Mouse (Mus musculus) Patski (cell line): Measurements from ENCODE around the gene Daam1. TPM values are rescaled to one million over a fixed set of nuclear protein-coding genes. Genes with fewer than 3 reads are reported as not detected.

Source experiments
- ATAC-seq: fragments of 100-300 bp; one replicate; pipeline ENCODE4 v1.8.0; 2021
- CTCF ChIA-PET: fragments of 350-600 bp; sonication (Branson Sonifier 250); formaldehyde crosslinking; loops from one replicate; lab custom pipeline; 2022; ENCODE audit warnings: inconsistent platforms; lab: Charles Lee
- POLR2A ChIA-PET: fragments of 350-600 bp; sonication (Branson Sonifier 250); formaldehyde crosslinking; loops from one replicate; lab custom pipeline; 2022; ENCODE audit warnings: antibody characterized with exemption, inconsistent platforms; lab: Charles Lee
- DNase-seq: peaks from one replicate; pipeline ENCODE4 v3.0.0-alpha.2; 2011; ENCODE audit warnings: low read depth, low spot score
- H3K27me3 ChIP-seq: fragments of 371-371 bp; one replicate; pipeline ENCODE4 v1.5.1; 2021
- CTCF ChIP-seq: fragments of 100-300 bp; IDR thresholded peaks from one replicate; pipeline ENCODE4 v1.5.1; 2021
- in situ Hi-C: fragments of 300-500 bp; cut with MboI; formaldehyde crosslinking; loops from 3 replicates; pipeline ENCODE4 v1.11.1; 2018; ENCODE audit warnings: low pct_unique_long_range_greater_than_20kb, mixed read lengths
- polyA plus RNA-seq: library from polyadenylated mRNA; unstranded; gene quantifications from one replicate; pipeline ENCODE4 v1.2.3, GENCODE M21; 2021

Daam1 gene
- polyA plus RNA-seq, 1 experiment from 2014 or later = 12.9 TPM

DNA sequence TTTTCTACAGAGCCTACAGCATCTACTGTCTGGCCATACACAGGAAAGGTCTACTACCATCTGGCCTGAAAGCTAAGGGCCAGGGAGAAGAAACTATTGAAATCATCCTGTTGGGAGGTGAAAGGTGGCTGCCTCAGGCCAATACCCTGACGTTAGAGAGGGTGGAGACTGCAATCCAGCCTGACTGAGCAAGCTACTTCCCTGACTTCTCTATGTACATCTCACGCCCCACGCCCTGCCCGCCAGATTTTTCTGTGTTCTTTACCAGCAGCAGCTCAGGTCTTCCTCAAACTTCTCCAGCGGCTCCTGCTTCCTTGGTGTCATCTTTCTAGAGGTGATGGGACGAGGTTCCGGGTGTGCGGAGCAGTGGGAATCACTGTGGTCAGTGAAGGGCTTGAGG lies 58.4 kb downstream of the Daam1 start:
- ChIA-PET CTCF (no interaction called here), POLR2A (no interaction called here)
- ATAC-seq (no peak), DNase-seq (no peak)
- in situ Hi-C loops = loop anchor here (5.0 kb wide), 1 partner anchor 57 kb away; the partner anchor contains the start of gene Daam1
- no peak for TF ChIP-seq CTCF
- H3K27me3 ChIP-seq = no peaks in the 10 kb centered on the region

DNA sequence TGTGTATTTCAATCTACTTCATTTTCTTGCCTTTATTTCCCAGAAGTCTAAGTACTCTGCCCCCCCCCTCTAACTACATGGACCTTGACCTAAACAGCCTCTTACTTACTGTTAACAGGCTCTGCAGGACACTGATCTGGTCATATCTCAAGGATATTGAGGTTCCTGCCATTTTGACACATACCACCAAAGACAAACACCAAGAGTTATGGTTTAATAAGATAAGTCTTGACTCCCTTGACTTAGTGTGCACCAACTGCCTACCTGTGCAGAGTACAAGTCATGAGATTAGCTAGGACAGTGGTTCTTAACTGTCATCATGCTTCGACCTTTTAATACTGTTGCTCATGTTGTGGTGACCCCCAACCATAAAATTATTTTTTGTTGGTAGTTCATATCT lies 59.4 kb downstream of the Daam1 start:
- in situ Hi-C loops = no loop called here
- POLR2A ChIA-PET = no interaction called here
- ATAC-seq = no peak
- CTCF ChIA-PET = no interaction called here
- TF ChIP-seq CTCF = no peak
- no peaks in the 10 kb centered on the region for H3K27me3 ChIP-seq
- DNase-seq = no peak

DNA sequence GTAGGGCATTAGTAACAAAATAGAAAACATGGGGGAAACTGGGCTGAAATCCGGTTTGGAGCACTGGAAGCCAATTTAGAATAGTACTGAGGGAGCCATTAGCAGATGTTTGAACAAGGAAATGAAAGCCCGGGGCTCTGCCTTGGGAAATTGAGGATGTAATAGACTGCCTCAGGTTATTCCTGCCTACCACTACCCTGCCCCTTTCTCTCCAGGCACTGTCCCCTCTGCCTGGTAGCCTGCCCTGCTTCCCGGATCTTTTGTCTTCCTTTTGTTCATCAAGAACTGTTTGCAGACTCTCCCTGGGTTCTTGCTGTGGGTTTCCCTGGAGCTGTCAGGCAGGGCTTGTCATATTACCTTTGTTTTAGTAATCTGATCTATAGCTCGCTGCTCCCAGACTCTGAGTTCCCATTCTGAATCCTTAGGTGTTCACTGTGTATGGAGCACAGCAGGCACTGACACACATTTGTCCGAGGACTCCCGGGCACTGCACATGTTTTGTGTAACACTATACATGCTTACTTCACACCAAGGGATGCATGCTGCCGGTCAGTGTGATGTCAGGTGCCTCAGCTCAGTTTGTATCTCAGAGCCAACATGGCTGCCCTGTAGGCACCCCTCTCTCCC lies 61.0 kb downstream of the Daam1 start:
- CTCF ChIA-PET = no interaction called here
- in situ Hi-C loops = no loop called here
- no peaks in the 10 kb centered on the region for H3K27me3 ChIP-seq
- TF ChIP-seq CTCF = no peak
- POLR2A ChIA-PET = no interaction called here
- no peak for ATAC-seq
- DNase-seq = no peak

DNA sequence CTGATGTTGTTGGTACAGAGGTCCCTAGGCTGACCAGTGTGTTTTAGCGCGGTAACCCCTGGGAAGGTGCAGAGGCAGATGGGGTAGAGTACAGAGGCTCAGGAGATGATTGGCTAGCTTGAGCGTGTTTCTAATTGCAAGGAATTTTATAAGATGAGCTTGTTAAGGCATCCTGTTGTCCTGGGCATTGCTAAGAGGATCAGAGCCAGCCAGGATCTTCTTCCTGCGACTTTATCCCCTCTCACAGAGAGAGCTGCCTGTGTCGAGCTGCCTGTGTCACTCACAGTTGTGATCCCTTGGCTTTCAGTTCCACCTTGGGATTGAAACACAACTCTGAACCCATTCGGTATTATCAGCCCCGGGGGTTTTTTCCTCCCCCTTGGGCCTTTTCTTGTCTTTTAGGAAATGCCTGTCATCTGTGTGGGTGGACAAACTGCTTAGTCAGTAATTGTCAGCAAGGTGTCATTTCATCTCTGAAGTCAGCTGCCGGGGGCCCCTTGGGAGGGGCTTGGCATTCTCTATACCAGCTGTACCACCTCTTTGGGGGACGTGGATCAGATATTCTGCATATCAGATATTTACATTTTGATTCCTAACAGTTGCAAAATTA lies 62.2 kb downstream of the Daam1 start:
- TF ChIP-seq CTCF = no peak
- no peaks in the 10 kb centered on the region for H3K27me3 ChIP-seq
- ATAC-seq = no peak
- no peak for DNase-seq
- in situ Hi-C loops = no loop called here
- ChIA-PET POLR2A (no interaction called here), CTCF (no interaction called here)

DNA sequence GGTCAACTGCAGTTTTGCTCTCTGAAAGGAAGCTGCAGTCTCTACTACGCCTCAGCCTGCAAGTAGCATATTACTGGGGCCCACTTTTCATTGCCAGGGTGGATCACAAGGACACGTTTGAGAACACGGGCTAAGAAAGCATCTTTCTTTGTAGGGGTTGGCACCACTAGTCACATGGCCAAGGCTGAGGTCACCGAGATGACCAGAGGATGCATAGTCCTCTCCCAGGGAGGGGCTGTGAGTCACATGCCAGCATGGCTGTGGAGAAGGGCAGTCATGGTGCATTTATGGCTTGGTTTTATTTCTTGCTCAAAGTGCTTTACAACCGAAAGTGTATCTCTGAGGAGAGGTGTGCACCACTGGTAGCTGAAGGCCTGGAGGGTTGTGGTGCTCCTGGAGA lies 67.4 kb downstream of the Daam1 start:
- H3K27me3 ChIP-seq = no peaks in the 10 kb centered on the region
- CTCF ChIA-PET = interaction anchor here (0.9 kb wide), 1 partner anchor 59 kb away, joined by 3 read pairs; no protein-coding TSS in a partner anchor
- ATAC-seq = no peak
- POLR2A ChIA-PET = no interaction called here
- DNase-seq = no peak
- TF ChIP-seq CTCF = no peak
- in situ Hi-C loops = no loop called here

DNA sequence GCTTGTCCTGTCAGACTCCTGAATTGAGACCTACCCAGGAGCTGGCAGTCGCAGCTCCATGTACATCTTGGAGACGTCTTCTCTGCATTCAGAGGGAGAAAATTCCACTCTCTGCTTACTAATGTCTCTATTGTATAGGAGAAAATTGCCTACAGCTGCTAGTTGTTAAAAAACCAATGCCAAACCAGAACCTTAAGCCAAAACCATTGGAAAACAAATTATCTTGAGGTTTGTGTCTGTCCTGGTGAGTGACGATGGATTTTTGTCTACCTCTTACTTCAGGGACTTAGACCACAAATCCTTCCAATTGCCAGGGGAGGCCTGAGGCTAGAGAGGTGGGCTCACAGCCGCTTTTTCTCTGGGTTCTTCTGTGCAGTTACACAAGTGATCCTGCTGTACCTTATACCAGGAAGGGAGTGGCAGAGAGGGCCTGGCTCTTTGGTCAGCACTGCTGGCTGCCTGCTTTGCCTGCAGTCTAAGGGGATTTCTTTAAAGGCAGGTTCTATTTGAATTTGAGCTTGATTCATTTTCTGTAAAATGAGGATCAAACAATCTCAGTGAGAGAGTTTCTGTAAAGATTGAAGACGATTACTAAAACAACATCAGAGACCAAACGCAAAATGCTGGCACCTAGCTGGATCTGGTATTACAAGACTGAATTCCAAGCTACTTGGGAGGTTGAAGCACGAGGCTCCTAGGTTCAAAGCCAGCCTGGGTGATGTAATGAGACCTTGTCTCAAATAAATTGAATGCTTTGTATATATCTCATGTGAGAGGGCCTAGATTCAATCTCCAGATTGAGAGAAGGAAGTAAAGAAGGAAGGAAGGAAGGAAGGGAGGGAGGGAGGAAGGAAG lies 68.0 kb downstream of the Daam1 start:
- no peak for ATAC-seq
- TF ChIP-seq CTCF = no peak
- in situ Hi-C loops = no loop called here
- DNase-seq = no peak
- ChIA-PET CTCF (interaction anchor here (0.9 kb wide), 1 partner anchor 59 kb away, joined by 3 read pairs; no protein-coding TSS in a partner anchor), POLR2A (interaction anchor here (0.8 kb wide), 1 partner anchor 9 kb away, joined by 3 read pairs; no protein-coding TSS in a partner anchor)
- H3K27me3 ChIP-seq = no peaks in the 10 kb centered on the region

DNA sequence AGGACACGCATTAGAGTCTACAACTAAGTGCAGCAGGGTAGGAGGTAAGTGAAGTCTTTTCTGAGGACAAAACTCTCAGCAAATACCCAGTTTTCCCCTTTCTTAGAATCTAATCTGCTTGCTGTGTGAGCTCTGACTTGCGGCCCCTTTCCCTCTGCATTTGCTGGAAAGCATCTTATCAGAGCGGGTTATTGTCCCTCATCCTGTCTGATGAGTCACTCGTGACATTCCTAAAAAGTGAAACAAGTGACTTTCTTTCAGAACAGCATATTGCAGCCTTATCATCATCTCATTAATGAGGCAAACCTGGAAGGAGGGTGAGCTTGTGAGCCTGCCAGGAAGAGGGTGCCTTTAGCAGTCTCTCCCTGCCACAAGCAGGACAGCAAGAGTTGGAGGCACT lies 68.7 kb downstream of the Daam1 start:
- ATAC-seq (no peak), DNase-seq (no peak)
- in situ Hi-C loops = no loop called here
- POLR2A ChIA-PET = no interaction called here
- TF ChIP-seq CTCF = no peak
- H3K27me3 ChIP-seq = no peaks in the 10 kb centered on the region
- CTCF ChIA-PET = no interaction called here

DNA sequence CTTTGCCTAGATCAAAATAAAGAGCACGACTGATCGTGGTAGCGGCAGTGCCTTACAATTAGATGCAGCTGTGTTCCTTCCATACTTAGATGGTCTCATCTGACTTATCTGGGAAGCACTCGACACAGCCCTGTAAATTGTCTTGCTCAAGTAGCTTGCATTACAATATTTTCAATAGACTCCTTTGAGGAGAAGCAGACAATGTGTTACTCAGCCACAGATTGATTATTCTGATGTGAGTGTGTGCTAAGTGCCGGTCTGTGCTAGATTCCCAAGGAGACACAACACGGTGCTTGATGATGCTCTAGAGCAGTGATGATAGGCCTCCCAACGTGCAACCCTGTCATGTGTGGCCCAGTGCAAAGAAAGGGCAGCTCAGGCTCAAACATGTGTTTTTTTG lies 70.3 kb downstream of the Daam1 start:
- H3K27me3 ChIP-seq = no peaks in the 10 kb centered on the region
- POLR2A ChIA-PET = no interaction called here
- DNase-seq = no peak
- CTCF ChIA-PET = no interaction called here
- no peak for TF ChIP-seq CTCF
- no peak for ATAC-seq
- in situ Hi-C loops = no loop called here

DNA sequence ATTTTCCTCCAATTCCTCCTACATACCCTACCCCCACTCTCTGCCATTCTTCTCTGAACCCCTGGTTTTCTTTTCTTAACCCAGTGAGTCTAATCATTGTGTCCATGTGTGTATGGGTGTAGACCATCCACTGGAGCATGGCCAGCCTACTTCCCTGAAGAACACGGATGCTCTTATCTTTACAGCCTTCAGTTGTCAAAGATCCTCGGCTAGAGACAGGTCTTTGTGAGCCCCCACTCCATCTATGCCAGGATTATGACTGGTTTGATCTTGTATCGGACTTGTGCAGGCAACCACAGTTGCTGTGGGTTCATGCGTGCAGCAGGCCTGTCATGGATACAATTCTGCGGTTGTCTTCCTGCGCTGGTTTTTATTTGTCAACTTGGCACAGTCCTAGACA lies 71.0 kb downstream of the Daam1 start:
- POLR2A ChIA-PET = no interaction called here
- in situ Hi-C loops = no loop called here
- no peaks in the 10 kb centered on the region for H3K27me3 ChIP-seq
- TF ChIP-seq CTCF = no peak
- ATAC-seq (no peak), DNase-seq (no peak)
- CTCF ChIA-PET = no interaction called here

DNA sequence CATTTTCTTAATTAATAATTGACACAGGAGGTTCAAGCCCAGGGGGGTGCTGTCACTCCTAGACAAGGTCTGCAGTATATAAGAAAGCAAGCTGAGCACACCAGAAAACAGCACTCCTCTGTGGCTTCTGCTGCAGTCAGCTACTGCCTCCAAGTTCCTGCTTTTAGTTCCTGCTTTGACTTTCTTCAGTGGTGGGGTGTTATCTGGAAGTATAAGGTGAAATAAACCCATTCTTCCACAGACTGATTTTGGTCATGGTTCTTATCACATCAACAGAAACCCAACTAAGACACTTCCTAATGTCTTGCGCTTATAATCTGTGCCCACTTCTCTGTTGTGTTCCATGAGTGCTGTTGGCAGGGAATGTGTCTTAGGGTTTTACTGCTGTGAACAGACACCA lies 71.4 kb downstream of the Daam1 start:
- H3K27me3 ChIP-seq = no peaks in the 10 kb centered on the region
- no peak for ATAC-seq
- ChIA-PET POLR2A (no interaction called here), CTCF (no interaction called here)
- TF ChIP-seq CTCF = no peak
- in situ Hi-C loops = no loop called here
- no peak for DNase-seq

DNA sequence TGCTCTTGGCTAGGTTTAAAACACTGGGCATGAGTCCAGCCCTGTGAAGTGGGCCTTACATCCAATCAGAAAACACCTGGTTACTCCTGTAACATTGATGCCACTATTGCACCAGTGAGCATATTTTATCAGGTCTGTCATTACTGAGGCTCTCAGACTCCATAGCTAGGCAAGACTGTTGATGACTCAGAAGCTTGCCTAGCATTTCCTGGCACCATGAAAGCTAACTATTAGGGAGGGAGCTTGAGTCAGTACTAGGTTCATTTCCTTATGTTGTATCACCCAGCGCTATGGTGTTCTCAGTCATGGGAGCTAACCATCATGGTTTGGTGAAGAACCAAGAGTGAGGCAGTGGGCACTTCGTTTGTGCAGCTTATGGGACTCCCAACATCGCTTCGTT lies 72.3 kb downstream of the Daam1 start:
- DNase-seq = no peak
- in situ Hi-C loops = no loop called here
- POLR2A ChIA-PET = no interaction called here
- H3K27me3 ChIP-seq = no peaks in the 10 kb centered on the region
- CTCF ChIA-PET = interaction anchor here (1.4 to 1.5 kb wide), 2 partner anchors 10 to 20 kb away, joined by 3 to 4 read pairs; no protein-coding TSS in a partner anchor
- ATAC-seq = no peak
- TF ChIP-seq CTCF = no peak
